Mouse (Mus musculus): ENCODE results near the gene Proser3. TPM values are rescaled to one million over a fixed set of nuclear protein-coding genes. Genes with fewer than 3 reads are reported as not detected.

The Proser3 gene
- total and polyA plus RNA-seq, 2 experiments from 2014 or later, result 3.3 to 15.2 TPM

DNA sequence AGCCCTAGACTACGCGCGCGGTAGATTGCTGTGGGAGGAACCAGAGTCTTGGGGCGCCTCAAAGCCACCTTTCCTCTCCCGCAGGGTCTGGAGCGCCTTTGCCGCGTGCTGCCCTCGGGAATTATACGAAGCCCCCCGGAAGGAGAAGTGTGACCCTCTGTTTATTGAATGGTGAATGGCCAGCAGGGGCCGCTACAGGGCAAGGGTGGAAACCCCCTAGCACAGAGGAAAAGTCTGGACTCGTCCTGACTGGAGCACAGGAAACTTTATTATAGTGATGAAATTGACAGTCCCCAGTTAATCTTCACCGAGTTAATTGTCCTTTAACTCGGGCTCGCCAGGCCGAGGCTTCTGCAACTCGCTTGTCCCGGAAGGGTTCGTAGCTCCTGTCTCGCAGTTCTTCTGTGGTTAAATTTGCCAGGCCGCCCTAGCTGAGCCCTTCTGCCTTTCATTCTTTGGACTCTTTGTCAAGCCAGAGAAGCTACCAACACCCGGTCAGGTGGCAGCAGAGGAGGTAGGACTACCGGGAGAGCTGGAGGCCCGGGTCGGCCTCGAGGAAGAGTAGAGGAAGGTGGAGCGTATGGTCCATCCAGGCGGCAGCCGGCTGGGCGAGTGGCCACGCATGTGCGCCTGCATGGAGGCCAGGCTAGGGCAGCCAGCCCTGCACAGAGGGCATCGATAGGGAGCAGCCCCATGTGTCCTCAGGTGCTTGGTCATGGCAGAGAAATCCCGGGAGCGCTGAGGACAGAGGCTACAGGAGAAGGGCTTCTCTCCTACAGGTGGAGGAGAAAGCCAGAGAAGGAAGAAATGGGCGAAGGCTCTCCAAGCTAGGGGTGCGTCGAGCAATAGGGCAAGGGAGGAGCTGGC lies 37.6 kb upstream of the Proser3 start:
- Histone ChIP-seq H3K4me1 (ENCODE audit: insufficient read depth, low read length) (peaks cover 9% of the 10 kb centered on the region; the same call in 1 of the 2 replicates), H3K36me3 (ENCODE audit: insufficient read depth, low read length) (peaks cover 13% of the 10 kb centered on the region), H3K9ac (replicated peaks; ENCODE audit: low read length, poor library complexity, severe bottlenecking) (peak overlapping the region; percentile 98), H3K9me3 (ENCODE audit: low read length) (no peaks in the 10 kb centered on the region), H3K27ac (ENCODE audit: low read depth, low read length) (peak overlapping the region; percentile 97), H3K4me3 (ENCODE audit: low read depth, low read length) (peak overlapping the region; percentile 79), H3K27me3 (ENCODE audit: insufficient read depth, low read length) (no peaks in the 10 kb centered on the region), H3K4me2 (ENCODE audit: low read depth, low read length, poor library complexity, severe bottlenecking) (peak overlapping the region; percentile 89)
- TF ChIP-seq CTCF (IDR thresholded peaks at IDR 0.05), result peak; percentile 90
- DNase-seq (ENCODE audit: low spot score), result peak; percentile 88
- peak; percentile 62 for ATAC-seq (ENCODE audit: low FRiP score)
- 30% methylated on average over 39 of the region's 40 CpGs for WGBS

DNA sequence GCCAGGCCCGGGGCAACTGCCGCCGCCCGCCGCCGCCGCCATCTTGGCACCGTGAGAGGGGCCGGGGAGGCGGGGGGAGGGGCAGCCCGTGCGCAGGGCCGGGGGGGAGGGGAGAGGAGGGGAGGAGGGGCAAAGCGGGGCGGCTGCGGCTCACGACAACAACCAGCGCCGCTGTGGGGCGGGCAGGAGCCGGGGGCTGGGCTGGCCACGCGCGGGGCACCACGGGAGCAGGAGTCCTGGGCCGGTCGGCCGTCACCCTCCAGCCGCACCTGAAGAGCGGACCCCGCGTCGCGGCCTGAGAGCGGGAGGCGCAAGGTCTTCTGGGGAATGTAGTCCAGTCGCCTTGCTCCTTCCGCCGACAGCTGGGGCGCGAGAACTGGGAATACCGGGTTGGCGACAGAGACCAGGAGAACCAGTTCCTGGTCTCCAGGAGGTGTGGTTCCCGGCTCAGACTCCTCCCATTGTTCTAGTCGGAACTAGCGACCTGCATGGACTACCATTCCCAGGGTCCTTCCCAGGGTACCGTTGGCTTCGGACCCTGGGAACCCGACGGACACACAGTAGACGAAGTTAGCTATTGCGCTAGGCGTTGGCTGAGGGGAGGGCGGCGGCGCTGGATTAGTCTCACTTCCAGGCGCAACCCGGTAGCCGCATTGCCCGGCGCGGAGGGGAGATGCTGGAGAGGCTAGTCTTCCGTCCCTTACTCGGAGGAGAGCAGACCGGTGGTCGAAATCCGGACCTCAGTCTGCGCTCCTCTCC lies 36.8 kb upstream of the Proser3 start, which contains the start of gene Kmt2b:
Gene Kmt2b, minus strand, starts transcription at position 51 of the 759 bp plus-strand sequence.
- peak within 1 kb of the TSS; percentile 89 for H3K4me2 ChIP-seq (ENCODE audit: low read depth, low read length, poor library complexity, severe bottlenecking)
- no peaks in the 10 kb centered on the region for H3K27me3 ChIP-seq (ENCODE audit: insufficient read depth, low read length)
- ATAC-seq (ENCODE audit: low FRiP score) (peak; percentile 93), DNase-seq (ENCODE audit: low spot score) (peak; percentile 98)
- H3K4me3 ChIP-seq (ENCODE audit: low read depth, low read length), result peak within 1 kb of the TSS; percentile 79
- H3K9ac ChIP-seq (replicated peaks; ENCODE audit: low read length, poor library complexity, severe bottlenecking), result peak within 1 kb of the TSS; percentile 98
- peak within 1 kb of the TSS; percentile 97 for H3K27ac ChIP-seq (ENCODE audit: low read depth, low read length)
- peaks cover 9% of the 10 kb centered on the region; the same call in 1 of the 2 replicates for H3K4me1 ChIP-seq (ENCODE audit: insufficient read depth, low read length)
- H3K9me3 ChIP-seq (ENCODE audit: low read length), result no peaks in the 10 kb centered on the region
- under 1% methylated on average over 45 of the region's 68 CpGs for WGBS
- H3K36me3 ChIP-seq (ENCODE audit: insufficient read depth, low read length), result peaks cover 21% of the 10 kb centered on the region
- no peak; the same call in 1 of the 2 replicates for TF ChIP-seq CTCF (IDR thresholded peaks at IDR 0.05)

- ATAC-seq (ENCODE audit: low FRiP score) (peak; percentile 38), DNase-seq (ENCODE audit: low spot score) (peak; percentile 13)
- Histone ChIP-seq H3K27ac (ENCODE audit: low read depth, low read length) (peak overlapping the region; percentile 97), H3K4me1 (ENCODE audit: insufficient read depth, low read length) (peaks cover 9% of the 10 kb centered on the region; the same call in 1 of the 2 replicates), H3K9me3 (ENCODE audit: low read length) (no peaks in the 10 kb centered on the region), H3K9ac (replicated peaks; ENCODE audit: low read length, poor library complexity, severe bottlenecking) (peak overlapping the region; percentile 98), H3K27me3 (ENCODE audit: insufficient read depth, low read length) (no peaks in the 10 kb centered on the region), H3K4me2 (ENCODE audit: low read depth, low read length, poor library complexity, severe bottlenecking) (peak overlapping the region; percentile 89), H3K36me3 (ENCODE audit: insufficient read depth, low read length) (peaks cover 29% of the 10 kb centered on the region), H3K4me3 (ENCODE audit: low read depth, low read length) (peak overlapping the region; percentile 79)
- 1% methylated on average over 49 of the region's 67 CpGs for WGBS
- TF ChIP-seq CTCF (IDR thresholded peaks at IDR 0.05), result no peak
These were observed 36.0 kb upstream of the Proser3 start for GRCm38 (mm10) chr7:30587842-30588667.

GRCm38 (mm10) chr7:30586455-30587020 lies 34.4 kb upstream of the Proser3 start:
- ATAC-seq (ENCODE audit: low FRiP score), result no peak
- WGBS, result 86% methylated on average over 28 of the region's 28 CpGs
- no peak overlapping the region for H3K27ac ChIP-seq (ENCODE audit: low read depth, low read length)
- H3K4me3 ChIP-seq (ENCODE audit: low read depth, low read length), result no peak overlapping the region
- no peaks in the 10 kb centered on the region for H3K9me3 ChIP-seq (ENCODE audit: low read length)
- peaks cover 9% of the 10 kb centered on the region; the same call in 1 of the 2 replicates for H3K4me1 ChIP-seq (ENCODE audit: insufficient read depth, low read length)
- peak overlapping the region; percentile 89; the same call in 1 of the 2 replicates for H3K4me2 ChIP-seq (ENCODE audit: low read depth, low read length, poor library complexity, severe bottlenecking)
- no peak for DNase-seq (ENCODE audit: low spot score)
- peaks cover 44% of the 10 kb centered on the region for H3K36me3 ChIP-seq (ENCODE audit: insufficient read depth, low read length)
- H3K9ac ChIP-seq (replicated peaks; ENCODE audit: low read length, poor library complexity, severe bottlenecking), result no peak overlapping the region
- no peaks in the 10 kb centered on the region for H3K27me3 ChIP-seq (ENCODE audit: insufficient read depth, low read length)
- TF ChIP-seq CTCF (IDR thresholded peaks at IDR 0.05), result no peak

DNA sequence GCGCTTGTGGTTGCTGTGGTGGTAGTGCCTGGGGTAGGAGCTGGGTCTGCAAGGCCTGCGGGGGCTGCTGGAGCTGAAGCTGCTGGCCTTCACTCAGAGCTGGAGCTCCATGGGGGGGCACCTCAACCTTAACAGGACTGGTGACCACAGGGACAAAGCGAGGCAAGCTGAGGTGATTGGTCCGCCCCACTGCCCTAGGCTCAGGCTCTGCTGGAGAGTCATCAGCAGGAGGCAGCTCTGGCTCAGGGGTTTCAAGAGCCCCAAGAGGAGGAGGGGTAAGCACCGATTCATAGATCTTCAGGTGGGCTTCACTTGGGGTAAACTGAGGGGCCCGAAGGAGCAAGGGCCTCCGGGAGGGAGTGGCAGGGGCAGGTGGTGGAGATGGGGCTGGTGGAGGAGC lies 33.1 kb upstream of the Proser3 start:
- H3K27ac ChIP-seq (ENCODE audit: low read depth, low read length), result no peak overlapping the region
- H3K4me3 ChIP-seq (ENCODE audit: low read depth, low read length), result no peak overlapping the region
- no peak for DNase-seq (ENCODE audit: low spot score)
- ATAC-seq (ENCODE audit: low FRiP score), result no peak
- no peak overlapping the region for H3K4me2 ChIP-seq (ENCODE audit: low read depth, low read length, poor library complexity, severe bottlenecking)
- H3K27me3 ChIP-seq (ENCODE audit: insufficient read depth, low read length), result no peaks in the 10 kb centered on the region
- peaks cover 55% of the 10 kb centered on the region for H3K36me3 ChIP-seq (ENCODE audit: insufficient read depth, low read length)
- no peak overlapping the region for H3K9ac ChIP-seq (replicated peaks; ENCODE audit: low read length, poor library complexity, severe bottlenecking)
- 92% methylated on average over 7 of the region's 7 CpGs for WGBS
- H3K4me1 ChIP-seq (ENCODE audit: insufficient read depth, low read length), result peaks cover 9% of the 10 kb centered on the region; the same call in 1 of the 2 replicates
- H3K9me3 ChIP-seq (ENCODE audit: low read length), result no peaks in the 10 kb centered on the region
- no peak for TF ChIP-seq CTCF (IDR thresholded peaks at IDR 0.05)

Measured in midbrain, postnatal 0 days (tissue).